Mouse (Mus musculus) olfactory bulb, adult 2 months (tissue): Measurements from ENCODE around the gene Prkacb.

Experiments used
- CTCF ChIP-seq: fragments of 200-500 bp; IDR thresholded peaks from 2 replicates; pipeline ENCODE4 v1.5.1; 2012; ENCODE audit warnings: low read depth, mild to moderate bottlenecking, low read length, moderate library complexity; ENCODE audit not compliant: insufficient read depth
- POLR2A ChIP-seq: fragments of 200-500 bp; IDR thresholded peaks from 2 replicates; pipeline ENCODE4 v1.6.1; 2012; ENCODE audit warnings: mild to moderate bottlenecking, low read depth, low read length, moderate library complexity; ENCODE audit not compliant: insufficient read depth

- TF ChIP-seq CTCF: no peak
- no peak for TF ChIP-seq POLR2A
Measured at GRCm38 (mm10) chr3:146846237-146846636, 33.4 kb upstream of the Prkacb start.
